Mouse (Mus musculus): ENCODE results near the gene Fgfrl1. TPM values are rescaled to one million over a fixed set of nuclear protein-coding genes. Genes with fewer than 3 reads are reported as not detected.
A peak's percentile ranks its signal among the peaks of the same experiment; 100 is the strongest.

The Fgfrl1 gene
- polyA plus RNA-seq, 1 experiment from 2014 or later = 19.6 TPM

GRCm38 (mm10) chr5:108668977-108669936 lies 22.9 kb upstream of the Fgfrl1 start, which contains the start of gene Dgkq:
TSS of gene Dgkq (minus strand) at chr5:108669672.
- Histone ChIP-seq H3K36me3 (peaks cover 14% of the 10 kb centered on the region), H3K9me3 (no peaks in the 10 kb centered on the region), H3K27me3 (no peaks in the 10 kb centered on the region; the same call in 1 of the 2 replicates), H3K27ac (replicated peaks) (peak within 1 kb of the TSS; percentile 85), H3K4me2 (replicated peaks) (peak within 1 kb of the TSS; percentile 69), H3K4me1 (peaks cover 23% of the 10 kb centered on the region), H3K4me3 (peak within 1 kb of the TSS; percentile 54), H3K9ac (replicated peaks) (peak within 1 kb of the TSS; percentile 74)
- peak; percentile 82 for ATAC-seq (ENCODE audit: low FRiP score, low read depth)
- WGBS = 7% methylated on average over 43 of the region's 43 CpGs

GRCm38 (mm10) chr5:108669986-108670385 lies 22.2 kb upstream of the Fgfrl1 start:
- no peak overlapping the region for H3K27ac ChIP-seq (replicated peaks)
- 83% methylated on average over 9 of the region's 9 CpGs for WGBS
- 0 out of 2 replicates have a peak, but pooled peaks have one; percentile 23 for ATAC-seq (ENCODE audit: low FRiP score, low read depth)

GRCm38 (mm10) chr5:108670785-108671184 lies 21.4 kb upstream of the Fgfrl1 start:
- peaks cover 14% of the 10 kb centered on the region for H3K36me3 ChIP-seq
- no peaks in the 10 kb centered on the region; the same call in 1 of the 2 replicates for H3K27me3 ChIP-seq
- H3K9me3 ChIP-seq = no peaks in the 10 kb centered on the region
- no peak overlapping the region for H3K4me2 ChIP-seq (replicated peaks)
- no peak overlapping the region for H3K27ac ChIP-seq (replicated peaks)
- no peak overlapping the region for H3K4me3 ChIP-seq
- H3K4me1 ChIP-seq = peaks cover 23% of the 10 kb centered on the region
- no peak overlapping the region for H3K9ac ChIP-seq (replicated peaks)
- ATAC-seq (ENCODE audit: low FRiP score, low read depth) = no peak

More at GRCm38 (mm10) chr5:108669986-108670385, 22.2 kb upstream of the Fgfrl1 start:
- Histone ChIP-seq H3K9ac (replicated peaks) (no peak overlapping the region), H3K4me1 (peaks cover 23% of the 10 kb centered on the region), H3K4me2 (replicated peaks) (peak overlapping the region; percentile 69), H3K9me3 (no peaks in the 10 kb centered on the region), H3K27me3 (no peaks in the 10 kb centered on the region; the same call in 1 of the 2 replicates), H3K4me3 (no peak overlapping the region), H3K36me3 (peaks cover 14% of the 10 kb centered on the region)

GRCm38 (mm10) chr5:108671757-108672156 lies 20.4 kb upstream of the Fgfrl1 start:
- no peak for ATAC-seq (ENCODE audit: low FRiP score, low read depth)
- 97% methylated on average over 12 of the region's 12 CpGs for WGBS
- H3K9me3 ChIP-seq = no peaks in the 10 kb centered on the region
- no peak overlapping the region for H3K27ac ChIP-seq (replicated peaks)
- no peaks in the 10 kb centered on the region for H3K27me3 ChIP-seq
- no peak overlapping the region for H3K4me3 ChIP-seq
- H3K4me1 ChIP-seq = peaks cover 26% of the 10 kb centered on the region
- H3K9ac ChIP-seq (replicated peaks) = no peak overlapping the region
- no peak overlapping the region for H3K4me2 ChIP-seq (replicated peaks)
- H3K36me3 ChIP-seq = peaks cover 14% of the 10 kb centered on the region

GRCm38 (mm10) chr5:108674624-108675023 lies 17.6 kb upstream of the Fgfrl1 start:
- Histone ChIP-seq H3K9me3 (no peaks in the 10 kb centered on the region), H3K4me3 (no peak overlapping the region), H3K27ac (replicated peaks) (no peak overlapping the region), H3K4me2 (replicated peaks) (no peak overlapping the region), H3K27me3 (no peaks in the 10 kb centered on the region), H3K9ac (replicated peaks) (no peak overlapping the region), H3K36me3 (peaks cover 14% of the 10 kb centered on the region), H3K4me1 (peaks cover 28% of the 10 kb centered on the region)
- 78% methylated on average over 2 of the region's 2 CpGs for WGBS
- no peak for ATAC-seq (ENCODE audit: low FRiP score, low read depth)

- Histone ChIP-seq H3K27me3 (no peaks in the 10 kb centered on the region), H3K27ac (replicated peaks) (no peak within 1 kb of the TSS), H3K9ac (replicated peaks) (no peak within 1 kb of the TSS), H3K4me3 (no peak within 1 kb of the TSS), H3K4me1 (peaks cover 21% of the 10 kb centered on the region), H3K36me3 (peaks cover 14% of the 10 kb centered on the region), H3K9me3 (no peaks in the 10 kb centered on the region), H3K4me2 (replicated peaks) (no peak within 1 kb of the TSS)
- WGBS = 81% methylated on average over 9 of the region's 9 CpGs
- no peak for ATAC-seq (ENCODE audit: low FRiP score, low read depth)
Measured at GRCm38 (mm10) chr5:108675251-108675816, 16.8 kb upstream of the Fgfrl1 start, which contains the start of gene Slc26a1. TSS of gene Slc26a1 (minus strand) at chr5:108675569.

GRCm38 (mm10) chr5:108676772-108677498 lies 15.2 kb upstream of the Fgfrl1 start:
- WGBS = 14% methylated on average over 5 of the region's 5 CpGs

GRCm38 (mm10) chr5:108677605-108678295 lies 14.4 kb upstream of the Fgfrl1 start:
- Histone ChIP-seq H3K36me3 (no peaks in the 10 kb centered on the region; the same call in 1 of the 2 replicates), H3K27ac (replicated peaks) (peak overlapping the region; percentile 90), H3K4me1 (peaks cover 15% of the 10 kb centered on the region), H3K9ac (replicated peaks) (peak overlapping the region; percentile 51), H3K9me3 (no peaks in the 10 kb centered on the region), H3K4me3 (peak overlapping the region; percentile 37), H3K4me2 (replicated peaks) (peak overlapping the region; percentile 56), H3K27me3 (no peaks in the 10 kb centered on the region)
- 3% methylated on average over 25 of the region's 25 CpGs for WGBS
- peak; percentile 91 for ATAC-seq (ENCODE audit: low FRiP score, low read depth)

More at GRCm38 (mm10) chr5:108676772-108677498, 15.2 kb upstream of the Fgfrl1 start:
- peak overlapping the region; percentile 51 for H3K9ac ChIP-seq (replicated peaks)
- ATAC-seq (ENCODE audit: low FRiP score, low read depth) = peak; percentile 64
- peaks cover 15% of the 10 kb centered on the region for H3K4me1 ChIP-seq
- peak overlapping the region; percentile 56 for H3K4me2 ChIP-seq (replicated peaks)
- H3K36me3 ChIP-seq = peaks cover 6% of the 10 kb centered on the region
- H3K4me3 ChIP-seq = peak overlapping the region; percentile 37
- H3K27ac ChIP-seq (replicated peaks) = peak overlapping the region; percentile 90
- H3K9me3 ChIP-seq = no peaks in the 10 kb centered on the region
- H3K27me3 ChIP-seq = no peaks in the 10 kb centered on the region

GRCm38 (mm10) chr5:108678296-108678854 lies 13.8 kb upstream of the Fgfrl1 start:
- H3K36me3 ChIP-seq = no peaks in the 10 kb centered on the region; the same call in 1 of the 2 replicates
- no peaks in the 10 kb centered on the region for H3K27me3 ChIP-seq
- H3K9me3 ChIP-seq = no peaks in the 10 kb centered on the region
- ATAC-seq (ENCODE audit: low FRiP score, low read depth) = no peak
- 82% methylated on average over 6 of the region's 6 CpGs for WGBS
- H3K27ac ChIP-seq (replicated peaks) = no peak overlapping the region
- H3K4me1 ChIP-seq = peaks cover 15% of the 10 kb centered on the region
- no peak overlapping the region for H3K4me2 ChIP-seq (replicated peaks)
- H3K4me3 ChIP-seq = no peak overlapping the region
- no peak overlapping the region for H3K9ac ChIP-seq (replicated peaks)

GRCm38 (mm10) chr5:108679909-108680308 lies 12.3 kb upstream of the Fgfrl1 start:
- H3K4me3 ChIP-seq = no peak overlapping the region
- no peak overlapping the region for H3K9ac ChIP-seq (replicated peaks)
- H3K4me1 ChIP-seq = peaks cover 15% of the 10 kb centered on the region
- no peak overlapping the region for H3K27ac ChIP-seq (replicated peaks)
- no peak overlapping the region for H3K4me2 ChIP-seq (replicated peaks)
- no peaks in the 10 kb centered on the region for H3K9me3 ChIP-seq
- WGBS = 52% methylated on average over 3 of the region's 3 CpGs
- no peaks in the 10 kb centered on the region for H3K36me3 ChIP-seq
- no peak for ATAC-seq (ENCODE audit: low FRiP score, low read depth)
- H3K27me3 ChIP-seq = no peaks in the 10 kb centered on the region

GRCm38 (mm10) chr5:108680871-108681270 lies 11.3 kb upstream of the Fgfrl1 start:
- no peak for ATAC-seq (ENCODE audit: low FRiP score, low read depth)
- H3K4me2 ChIP-seq (replicated peaks) = no peak overlapping the region
- H3K36me3 ChIP-seq = no peaks in the 10 kb centered on the region
- H3K4me3 ChIP-seq = no peak overlapping the region
- H3K9me3 ChIP-seq = no peaks in the 10 kb centered on the region
- 90% methylated on average over 6 of the region's 6 CpGs for WGBS
- H3K27me3 ChIP-seq = no peaks in the 10 kb centered on the region
- H3K27ac ChIP-seq (replicated peaks) = no peak overlapping the region
- peaks cover 15% of the 10 kb centered on the region for H3K4me1 ChIP-seq
- no peak overlapping the region for H3K9ac ChIP-seq (replicated peaks)

All from midbrain, embryonic 12.5 days (tissue).